Mouse (Mus musculus): ENCODE results near the gene Sh3rf1.

- no peak for TF ChIP-seq CTCF (IDR thresholded peaks at IDR 0.05; ENCODE audit: extremely low read depth, insufficient read length, insufficient replicate concordance, low read depth, low read length)
- no peak for TF ChIP-seq POLR2A (IDR thresholded peaks at IDR 0.05; ENCODE audit: low read depth, low read length)
These were observed 55.4 kb downstream of the Sh3rf1 start for GRCm38 (mm10) chr8:61279030-61279429.
